Mouse (Mus musculus): ENCODE results near the gene Zfp386. TPM values are rescaled to one million over a fixed set of nuclear protein-coding genes. Genes with fewer than 3 reads are reported as not detected.
"Not testable (repeated sequence)": the region's sequence is repeated elsewhere in the genome, so short reads cannot be mapped to it uniquely, and the experiment has no call there.

Gene Zfp386
- 10 to 100 TPM; 21.1 to 22.9 TPM for total RNA-seq (2021)
- long read RNA-seq, experiment 1, transcript Zfp386-202 (2 exons, 498 nt), result minor isoform, 7 of 38 reads
- long read RNA-seq, experiment 1, transcript Zfp386-201 (3 exons, 1,958 nt), result major isoform, 17 of 38 reads
- long read RNA-seq, experiment 1, partial matches to known transcripts, result 0 of 38 reads
- long read RNA-seq, experiment 1, other reads (novel, unspliced or antisense), result 14 of 38 reads
- long read RNA-seq, experiment 2, transcript Zfp386-202 (2 exons, 498 nt), result minor isoform, 5 of 49 reads
- long read RNA-seq, experiment 2, transcript Zfp386-201 (3 exons, 1,958 nt), result major isoform, 23 of 49 reads
- long read RNA-seq, experiment 2, partial matches to known transcripts, result 8 of 49 reads
- long read RNA-seq, experiment 2, other reads (novel, unspliced or antisense), result 13 of 49 reads

DNA sequence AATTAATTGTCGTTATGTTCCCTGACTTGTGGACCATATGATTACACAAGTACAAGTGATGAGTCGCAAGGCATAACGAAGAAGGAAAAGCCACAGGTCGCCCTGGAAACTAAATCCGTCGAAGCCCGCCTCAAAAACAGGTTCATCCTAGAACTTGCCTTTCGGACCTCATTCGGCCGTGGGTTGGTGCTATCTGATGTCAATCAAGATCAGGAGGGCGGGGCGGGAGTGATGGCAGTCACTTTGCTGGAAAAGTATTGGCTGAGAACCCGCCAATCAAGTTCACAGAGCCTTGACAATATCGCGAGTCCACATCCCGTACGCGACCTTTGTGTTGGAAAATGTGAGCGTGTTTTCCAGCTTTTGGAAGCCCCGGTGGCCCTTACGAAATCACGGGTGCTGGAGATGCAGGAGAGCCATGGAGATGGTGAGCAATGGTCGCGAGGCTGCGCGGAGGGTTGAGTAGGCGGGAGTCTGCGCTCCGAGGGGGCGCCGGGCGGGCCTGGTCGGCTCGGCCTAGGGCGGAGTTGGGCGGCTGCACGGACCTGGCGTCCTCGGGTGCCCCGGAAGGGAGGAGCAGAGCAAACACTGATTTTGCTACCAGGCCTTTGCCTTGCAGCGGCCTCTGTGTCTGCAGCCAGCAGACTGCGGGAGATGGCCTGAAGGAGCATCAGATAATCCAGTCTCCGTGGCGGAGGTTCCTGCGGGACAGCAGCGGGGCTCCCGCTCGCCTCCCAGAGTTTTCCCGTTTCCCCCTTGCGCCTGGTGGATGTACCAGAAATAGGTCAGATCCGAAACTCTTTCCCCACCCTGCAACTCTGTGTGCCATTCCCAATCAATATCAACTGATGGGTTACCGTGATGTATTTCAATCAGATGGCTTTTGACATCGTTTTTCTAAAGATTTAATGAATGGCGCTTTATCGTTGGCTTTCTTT, at the start of gene Zfp386:
Gene Zfp386, plus strand, starts transcription at position 285 of the 938 bp plus-strand sequence.
- DNase-seq, result peak; percentile 96

- DNase-seq, result not testable (repeated sequence)
These were observed 47.7 kb upstream of the Zfp386 start for GRCm38 (mm10) chr12:115999784-116000183.

DNA sequence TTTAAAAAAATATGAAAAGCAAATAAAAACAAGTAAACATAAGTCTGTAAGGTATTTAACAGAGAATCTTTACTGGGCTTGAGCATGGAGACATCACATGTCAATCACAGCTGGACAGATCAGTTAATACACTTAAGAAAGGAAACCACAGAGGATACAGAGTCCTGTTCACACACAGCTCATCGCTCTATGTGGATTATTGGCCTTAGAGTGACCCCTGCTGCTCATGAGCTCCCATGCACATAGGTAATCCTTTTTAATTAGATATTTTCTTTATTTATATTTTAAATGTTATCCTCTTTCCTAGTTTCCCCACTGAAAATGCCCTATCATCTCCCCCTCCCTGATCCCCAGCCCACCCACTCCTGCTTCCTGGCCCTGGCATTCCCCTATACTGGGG, 44.6 kb upstream of the Zfp386 start:
- not testable (repeated sequence) for DNase-seq

DNA sequence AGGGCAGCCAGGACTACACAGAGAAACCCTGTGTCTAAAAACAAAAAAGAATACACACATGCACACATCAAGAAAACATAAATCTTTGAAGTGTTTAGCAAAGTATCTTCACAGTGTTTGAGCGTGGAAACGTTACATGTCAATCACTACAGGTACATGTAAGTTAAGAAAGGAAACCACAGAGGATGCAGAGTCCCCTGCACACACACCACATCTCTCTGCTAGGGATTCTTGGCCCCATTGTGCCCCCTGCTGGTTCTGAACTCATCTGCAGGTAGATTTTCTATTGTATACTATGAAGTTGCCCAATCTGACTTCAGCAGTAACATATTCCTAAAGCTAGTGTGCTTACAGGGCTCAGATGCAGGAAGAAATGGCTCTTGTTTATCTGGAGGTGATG, 36.7 kb upstream of the Zfp386 start:
- no peak for DNase-seq

DNA sequence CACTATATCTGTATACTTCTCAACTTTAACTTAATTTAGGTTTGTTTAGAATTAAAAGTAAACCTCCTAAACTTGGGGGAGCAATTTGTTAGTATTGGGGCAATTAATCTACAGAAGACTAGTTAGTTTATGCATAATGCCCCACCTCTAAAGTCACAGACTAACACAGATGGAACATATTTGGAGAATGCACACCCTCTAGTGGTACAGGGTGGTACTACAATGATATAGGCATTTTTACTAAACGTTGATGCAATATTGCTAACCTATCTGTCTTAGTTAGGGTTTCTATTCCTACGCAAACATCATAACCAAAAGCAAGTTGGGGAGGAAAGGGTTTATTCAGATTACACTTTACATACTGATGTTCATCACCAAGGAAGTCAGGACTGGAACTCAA, 19.4 kb upstream of the Zfp386 start:
- DNase-seq, result no peak

GRCm38 (mm10) chr12:116035346-116035745, 12.2 kb upstream of the Zfp386 start:
- DNase-seq, result no peak

GRCm38 (mm10) chr12:116044785-116045184, 2.7 kb upstream of the Zfp386 start:
- no peak for DNase-seq

GRCm38 (mm10) chr12:116048766-116049165, 1.2 kb downstream of the Zfp386 start:
- DNase-seq, result no peak

DNA sequence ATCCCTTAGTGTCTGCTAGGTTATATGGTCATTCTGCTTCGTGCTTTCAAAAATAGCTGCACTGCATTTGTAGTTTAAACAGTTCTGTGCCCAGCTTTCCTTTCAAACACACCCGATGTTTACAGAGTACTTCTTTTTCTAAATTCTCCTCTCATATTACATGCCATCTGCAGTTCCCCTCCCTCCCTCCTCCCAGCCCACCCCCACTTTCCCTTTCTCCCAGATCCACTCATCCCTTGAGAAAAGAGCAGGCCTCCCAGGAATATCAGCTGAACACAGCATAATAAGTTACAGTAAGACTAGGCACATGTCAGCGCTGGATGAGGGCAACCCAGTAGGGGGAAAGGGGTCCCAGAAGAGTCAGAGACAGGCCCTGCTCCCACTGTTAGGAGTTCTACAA, 1.7 kb downstream of the Zfp386 start:
- DNase-seq, result no peak

- no peak for DNase-seq
These were observed 2.2 kb downstream of the Zfp386 start for GRCm38 (mm10) chr12:116049701-116050100.

- DNase-seq, result no peak
These were observed 6.8 kb downstream of the Zfp386 start for GRCm38 (mm10) chr12:116054342-116054741.

DNA sequence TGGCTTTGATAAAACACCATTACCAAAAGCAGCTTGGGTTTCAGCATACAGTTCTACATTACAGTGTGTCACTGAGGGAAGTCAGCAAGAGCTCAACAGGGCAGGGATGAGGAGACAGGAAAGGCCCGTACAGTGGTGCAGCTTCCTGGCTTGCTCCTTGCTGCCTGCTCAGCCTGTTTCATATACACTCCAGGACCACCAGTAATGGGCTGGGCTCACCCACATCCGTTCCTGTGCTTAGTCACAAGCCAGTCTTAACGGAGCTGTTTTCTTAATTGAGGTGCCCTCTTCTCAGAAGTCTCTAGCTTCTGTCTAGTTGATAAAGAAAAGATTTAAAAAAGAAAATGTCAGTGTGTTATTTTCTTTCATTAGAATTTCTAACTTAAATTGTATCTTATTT, 8.6 kb downstream of the Zfp386 start:
- no peak for DNase-seq

GRCm38 (mm10) chr12:116061561-116062193, 14.2 kb downstream of the Zfp386 start:
- DNase-seq, result no peak

- DNase-seq, result no peak
These were observed 14.7 kb downstream of the Zfp386 start for GRCm38 (mm10) chr12:116062194-116062583.

DNA sequence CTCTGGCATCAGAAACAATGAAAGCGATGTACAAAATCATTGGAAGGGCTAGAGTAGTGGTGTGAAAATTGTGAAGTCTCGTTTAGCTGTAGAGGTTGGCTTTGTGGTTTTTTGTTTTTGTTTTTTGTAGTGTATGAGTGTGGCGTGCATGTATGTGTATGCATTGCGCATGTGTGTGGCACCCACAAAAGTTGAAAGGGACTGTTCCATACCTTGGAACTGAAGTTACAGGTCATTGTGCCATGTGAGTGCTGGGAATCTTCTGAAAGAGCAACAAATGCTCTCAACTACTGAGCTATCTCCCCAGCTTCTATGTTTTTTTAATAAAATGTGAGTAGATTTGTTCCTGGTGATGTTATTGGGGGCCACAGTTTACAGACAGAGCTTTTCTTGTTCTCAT, 15.5 kb downstream of the Zfp386 start:
- DNase-seq, result no peak

GRCm38 (mm10) chr12:116071023-116071422, 23.5 kb downstream of the Zfp386 start:
- peak; percentile 25 for DNase-seq

DNA sequence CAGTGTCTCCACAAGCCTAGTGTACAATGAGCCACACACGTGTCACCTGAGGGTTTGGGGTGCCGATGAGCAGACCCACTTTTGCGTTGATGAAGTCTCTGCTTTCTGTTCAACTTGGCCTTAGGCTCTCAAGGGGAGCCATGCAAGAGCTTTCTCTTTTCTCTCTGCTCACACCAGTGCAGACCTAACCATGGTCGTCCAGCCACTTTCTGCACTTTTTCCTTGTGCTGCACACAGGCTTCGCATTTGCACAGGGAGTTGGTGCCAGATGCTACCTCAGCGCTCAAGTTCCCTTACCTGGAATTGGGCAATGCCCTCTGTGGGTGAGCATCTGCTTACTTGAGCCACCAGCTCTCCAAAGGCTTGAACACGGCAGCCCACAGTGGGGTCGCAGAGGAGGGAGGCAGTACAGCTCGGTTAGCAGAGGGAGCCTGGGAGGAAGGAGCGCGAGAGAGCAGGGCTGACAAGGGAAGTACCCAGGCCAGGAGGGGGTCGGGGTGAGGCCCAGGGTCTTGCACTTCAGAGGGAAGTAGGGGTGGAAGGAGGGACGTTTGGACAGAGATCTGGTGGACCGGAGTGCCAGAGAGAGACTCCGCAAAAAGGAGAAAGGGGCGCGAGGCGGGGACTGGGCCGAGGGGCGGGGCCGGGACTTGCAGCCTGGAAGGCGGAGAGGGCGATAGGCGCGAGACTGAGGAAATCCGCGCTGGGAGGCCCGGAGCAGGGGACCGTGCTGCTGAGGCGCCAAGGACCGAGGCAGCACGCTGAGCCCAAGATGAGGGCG, 29.7 kb downstream of the Zfp386 start, which contains the start of gene Vipr2:
Gene Vipr2, plus strand, starts transcription at position 653 of the 781 bp plus-strand sequence.
- DNase-seq, result peak; percentile 32

GRCm38 (mm10) chr12:116077855-116078366, 30.4 kb downstream of the Zfp386 start:
- no peak for DNase-seq

DNA sequence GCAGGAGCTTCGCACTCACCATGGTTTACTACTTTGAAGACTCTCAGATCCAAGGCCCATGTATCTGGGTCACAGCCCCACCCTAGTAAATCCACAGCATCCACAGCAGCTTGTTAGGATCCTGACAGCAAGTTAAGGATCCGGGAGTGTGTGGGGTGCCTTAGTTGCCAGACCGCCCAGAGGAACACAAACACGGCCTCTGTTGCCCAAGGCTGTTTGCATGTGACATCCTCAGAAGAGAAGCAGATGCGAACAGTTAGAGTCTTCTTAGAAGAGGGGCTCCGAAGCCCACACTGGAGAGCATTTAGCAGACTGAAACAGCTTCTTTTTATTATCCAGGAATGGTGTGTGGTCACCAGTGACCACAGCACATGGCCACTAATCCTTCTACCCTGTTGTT, 35.6 kb downstream of the Zfp386 start:
- DNase-seq, result no peak

DNA sequence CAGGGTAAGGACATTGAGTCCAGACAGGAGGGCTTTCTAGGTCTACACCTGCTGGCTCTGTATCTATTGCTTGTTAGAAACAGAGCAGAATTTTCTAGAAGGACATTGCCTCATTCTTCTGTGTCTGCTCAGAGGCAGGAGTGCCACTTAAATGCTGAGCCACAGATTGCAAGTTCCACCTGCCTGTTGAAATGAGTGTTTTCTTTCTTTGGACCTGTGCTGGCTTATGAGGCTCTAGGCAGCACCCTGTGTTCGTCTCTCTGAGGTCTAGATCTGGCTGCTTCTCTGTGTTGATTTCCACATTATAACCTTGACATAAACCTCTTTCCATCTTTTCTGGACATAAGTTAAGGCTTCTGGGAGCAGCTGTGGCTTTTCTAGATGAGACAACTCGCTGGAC, 36.8 kb downstream of the Zfp386 start:
- no peak for DNase-seq

DNA sequence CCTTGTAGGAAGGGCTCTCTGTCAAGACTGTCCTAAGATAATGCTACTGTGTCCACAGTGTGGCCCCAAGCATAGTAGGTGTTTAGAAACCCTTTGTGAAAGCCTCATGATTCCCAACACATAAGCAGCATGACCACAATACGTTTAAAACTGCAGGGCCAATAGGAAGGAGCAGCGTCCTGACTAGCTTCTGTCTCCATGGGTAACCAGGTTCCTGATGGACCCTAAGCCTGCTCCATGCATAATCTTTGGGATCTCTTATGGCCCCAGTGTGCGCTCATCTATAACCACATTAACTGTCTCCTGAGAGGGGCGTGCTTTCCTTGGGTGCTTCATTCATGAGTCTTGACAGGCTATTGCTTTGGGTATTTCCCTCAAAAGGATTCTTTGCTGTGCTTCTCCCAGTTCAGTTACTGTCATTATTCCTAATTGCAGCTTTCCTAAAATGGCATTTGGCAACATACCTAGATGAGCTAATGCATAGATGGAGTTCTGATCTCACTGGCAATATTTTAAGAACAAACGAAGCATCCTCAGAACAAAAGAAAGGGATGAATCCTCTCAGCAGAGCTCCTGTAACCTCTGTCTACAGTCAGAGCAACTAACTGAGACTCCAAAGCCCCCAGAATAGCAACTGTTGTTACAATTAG, 39.6 kb downstream of the Zfp386 start:
- no peak for DNase-seq
